ENCODE assay signal across 7 mouse cellular contexts in genomic region chr8:122369665-122370064, GRCm38 (mm10). TPM values are rescaled to one million over a fixed set of nuclear protein-coding genes. Genes with fewer than 3 reads are reported as not detected.
DNase-seq lines count a peak whose midpoint lies in the region; ATAC-seq lines count a peak whose summit lies in the region.

No protein-coding gene starts in this region.

- ATAC-seq in erythroid progenitor cell, adult 5-6 weeks (replicated peaks; ENCODE audit: low FRiP score, poor library complexity, severe bottlenecking) = peak; percentile 82
- 0 out of 2 replicates have a peak, but pooled peaks have one; percentile 54 for ATAC-seq in hindbrain, embryonic 12.5 days (ENCODE audit: low FRiP score)

- H3K4me3 ChIP-seq in hindbrain, embryonic 12.5 days = no peak overlapping the region

- H3K36me3 ChIP-seq in hindbrain, embryonic 12.5 days = no peaks in the 10 kb centered on the region

- no peak overlapping the region for H3K27ac ChIP-seq in hindbrain, embryonic 12.5 days

- H3K27me3 ChIP-seq in hindbrain, embryonic 12.5 days = peaks cover 9% of the 10 kb centered on the region; the same call in 1 of the 2 replicates

- intact Hi-C loops in left cerebral cortex, postnatal 25 days (cut with DNase I) = loop anchor here (2.0 kb wide), 1 partner anchor 27 kb away; no protein-coding TSS in a partner anchor

- no peak overlapping the region for H3K4me2 ChIP-seq in hindbrain, embryonic 12.5 days (replicated peaks)

- no peaks in the 10 kb centered on the region for H3K4me1 ChIP-seq in hindbrain, embryonic 12.5 days

- peak; percentile 35 for DNase-seq in Muller cell, postnatal 12 days (ENCODE audit: inconsistent ontology term)
- DNase-seq in c-Kit-negative CD71-positive TER-119-positive erythroid progenitor cells, embryonic 14.5 days (ENCODE audit: low read depth, low spot score) = peak; percentile 43
- peak; percentile 71 to 73 for DNase-seq in left cerebral cortex, postnatal 25 days (ENCODE audit: low spot score in 2 of 2)
- DNase-seq in mesoderm, embryonic 11.5 days (ENCODE audit: low read depth, low spot score) = peak; percentile 80
- peak; percentile 74 for DNase-seq in right cerebral cortex, postnatal 4 days

- H3K9me3 ChIP-seq in hindbrain, embryonic 12.5 days (replicated peaks) = no peaks in the 10 kb centered on the region

- 0 out of 2 replicates have a peak overlapping the region, but pooled peaks have one; percentile 27 for H3K9ac ChIP-seq in hindbrain, embryonic 12.5 days

- 13% methylated on average over 9 of the region's 9 CpGs for WGBS in hindbrain, embryonic 12.5 days

RNA-seq across cellular contexts. Expression of gene Zc3h18, which starts 6.7 kb away (rescaled TPM):
- total RNA-seq in erythroid progenitor cell, adult 5-6 weeks (2015; ENCODE audit: low replicate concordance) = 32.3 and 32.8 TPM in 2 replicates
- total RNA-seq in erythroid progenitor cell, adult 5-6 weeks (2017; ENCODE audit: low replicate concordance) = 57.9 and 58.0 TPM in 2 replicates
- polyA plus RNA-seq in hindbrain, embryonic 12.5 days (2016; fragmentation: Nextera tagmentation; extraction: Ambion mirVana) = 64.0 and 64.4 TPM in 2 replicates
- 10 to 100 TPM; 35.7 to 39.1 TPM for total RNA-seq in left cerebral cortex, postnatal 25 days (2021)

RNA-seq across cellular contexts. Expression of gene Trhr2, which starts 9.1 kb away (rescaled TPM):
- total RNA-seq in erythroid progenitor cell, adult 5-6 weeks (2015; ENCODE audit: low replicate concordance) = not detected in 2 replicates
- not detected in 2 replicates for total RNA-seq in erythroid progenitor cell, adult 5-6 weeks (2017; ENCODE audit: low replicate concordance)
- polyA plus RNA-seq in hindbrain, embryonic 12.5 days (2016; fragmentation: Nextera tagmentation; extraction: Ambion mirVana) = not detected in 2 replicates
- total RNA-seq in left cerebral cortex, postnatal 25 days (2021) = 1 to 10 TPM; 7.0 to 7.2 TPM

RNA-seq across cellular contexts. Expression of gene Il17c, which starts 52.2 kb away (rescaled TPM):
- not detected in 2 replicates for total RNA-seq in erythroid progenitor cell, adult 5-6 weeks (2015; ENCODE audit: low replicate concordance)
- total RNA-seq in erythroid progenitor cell, adult 5-6 weeks (2017; ENCODE audit: low replicate concordance) = not detected in 2 replicates
- not detected in 2 replicates for polyA plus RNA-seq in hindbrain, embryonic 12.5 days (2016; fragmentation: Nextera tagmentation; extraction: Ambion mirVana)
- not detected for total RNA-seq in left cerebral cortex, postnatal 25 days (2021)

Comparison
In these comparisons a context has a peak if more than half of its experiments do, and no peak if none do; other contexts are left out.
1. RNA of gene Trhr2, which starts 9.1 kb away (total RNA-seq): 7.0 to 7.2 TPM in left cerebral cortex, postnatal 25 days; not detected in erythroid progenitor cell, adult 5-6 weeks; every median in the first group is over 4 times any median in the second.
2. Peak in every context shown above with its lines, with median percentiles within 50 percentile points of each other: DNase-seq.